Mouse (Mus musculus) ES-E14 (cell line): ENCODE measurements around the gene Ahcyl1. TPM values are rescaled to one million over a fixed set of nuclear protein-coding genes. Genes with fewer than 3 reads are reported as not detected.
A peak's percentile ranks its signal among the peaks of the same experiment; 100 is the strongest.

Experiments used
- DNase-seq: peaks from one replicate; pipeline ENCODE4 v3.0.0-alpha.2; 2013; ENCODE audit warnings: low read depth, low spot score
- H3K27ac ChIP-seq: 2 replicates; pipeline ENCODE4 v1.5.1; 2012; ENCODE audit warnings: low read depth, mild to moderate bottlenecking, low read length, moderate library complexity, mixed read lengths; ENCODE audit not compliant: poor library complexity, insufficient read depth, severe bottlenecking
- H3K36me3 ChIP-seq: 2 replicates; pipeline ENCODE4 v1.6.1; 2012; ENCODE audit warnings: mild to moderate bottlenecking, low read length, moderate library complexity, mixed read lengths; ENCODE audit not compliant: control insufficient read depth, poor library complexity, insufficient read depth, severe bottlenecking
- H3K4me1 ChIP-seq, 2 experiments: fragments of 150-350 bp in 1 of 2; sonication (generic) in 1 of 2; 2 replicates each; pipeline ENCODE4 v1.6.1; 2012; ENCODE audit warnings: low read length in 2 of 2, mild to moderate bottlenecking in 1 of 2, mixed read lengths in 1 of 2; ENCODE audit not compliant: control insufficient read depth in 2 of 2, insufficient read depth in 2 of 2, poor library complexity in 1 of 2
- H3K4me3 ChIP-seq, 2 experiments: fragments of 150-350 bp in 1 of 2; sonication (generic) in 1 of 2; 2 replicates each; pipeline ENCODE4 v1.5.1; 2012; ENCODE audit warnings: low read length in 2 of 2, low read depth in 1 of 2, mild to moderate bottlenecking in 1 of 2, mixed read lengths in 1 of 2; ENCODE audit not compliant: insufficient read depth in 1 of 2, poor library complexity in 1 of 2, severe bottlenecking in 1 of 2
- H3K9ac ChIP-seq: 2 replicates; pipeline ENCODE4 v1.6.1; 2012; ENCODE audit warnings: low read depth, mild to moderate bottlenecking, low read length, mixed read lengths; ENCODE audit not compliant: poor library complexity, insufficient read depth, severe bottlenecking
- H3K9me3 ChIP-seq: fragments of 150-350 bp; sonication (generic); 2 replicates; pipeline ENCODE4 v1.6.1; 2012; ENCODE audit warnings: low read depth, mild to moderate bottlenecking, low read length; ENCODE audit not compliant: control insufficient read depth, insufficient read depth
- CHD2 ChIP-seq: IDR thresholded peaks from 2 replicates; pipeline ENCODE4 v1.6.1; 2014; ENCODE audit warnings: mild to moderate bottlenecking, low read depth, low read length, inconsistent platforms
- HCFC1 ChIP-seq: IDR thresholded peaks from 2 replicates; pipeline ENCODE4 v1.6.1; 2012; ENCODE audit warnings: low read length, inconsistent platforms, borderline replicate concordance; ENCODE audit not compliant: insufficient read depth
- MAFK ChIP-seq: IDR thresholded peaks from 2 replicates; pipeline ENCODE4 v1.6.1; 2014; ENCODE audit warnings: mild to moderate bottlenecking, low read depth, low read length, inconsistent platforms; ENCODE audit not compliant: insufficient read depth
- ZC3H11A ChIP-seq: IDR thresholded peaks from 2 replicates; pipeline ENCODE4 v1.6.1; 2012; ENCODE audit warnings: low read depth, mild to moderate bottlenecking, inconsistent platforms, low read length, borderline replicate concordance
- ZNF384 ChIP-seq: IDR thresholded peaks from 2 replicates; pipeline ENCODE4 v1.6.1; 2012; ENCODE audit warnings: low read depth, low read length, inconsistent platforms
- in situ Hi-C, 2 experiments: fragments of 600-800 bp; cut with MboI; formaldehyde crosslinking; loops; one replicate each; pipeline ENCODE4 v1.15.1; 2025; ENCODE audit warnings: low sequenced_read_pairs in 2 of 2, inconsistent platforms in 1 of 2; ENCODE audit not compliant: unreplicated experiment in 2 of 2
- total RNA-seq: library from RNA; depleted of rRNA; stranded (reverse); fragments of 300-350 nt; gene quantifications from 2 replicates; pipeline ENCODE4 v1.2.3, GENCODE M21; 2012

Gene Ahcyl1
- total RNA-seq, 1 experiment = 38.2 TPM

- no peaks in the 10 kb centered on the region for H3K36me3 ChIP-seq
- in situ Hi-C loops = no loop called here
- DNase-seq = no peak
- no peak overlapping the region for H3K9ac ChIP-seq
- TF ChIP-seq HCFC1 (no peak), ZNF384 (no peak), MAFK (no peak), ZC3H11A (no peak), CHD2 (no peak)
- H3K9me3 ChIP-seq = no peaks in the 10 kb centered on the region
- peaks cover 2 to 16% of the 10 kb centered on the region in 2 experiments; a peak in 2 of 4 replicates for H3K4me1 ChIP-seq
- H3K27ac ChIP-seq = no peak overlapping the region
- no peak overlapping the region for H3K4me3 ChIP-seq
Measured at GRCm38 (mm10) chr3:107742071-107742710, 45.8 kb upstream of the Ahcyl1 start.

- no peak overlapping the region for H3K4me3 ChIP-seq
- no peak overlapping the region for H3K27ac ChIP-seq
- no peak for TF ChIP-seq CHD2
- no peak for TF ChIP-seq ZC3H11A
- TF ChIP-seq MAFK = no peak
- no peak for TF ChIP-seq HCFC1
- TF ChIP-seq ZNF384 = no peak
- DNase-seq = no peak
- H3K9ac ChIP-seq = no peak overlapping the region
- H3K36me3 ChIP-seq = no peaks in the 10 kb centered on the region
- peaks cover 2 to 16% of the 10 kb centered on the region in 2 experiments; a peak in 2 of 4 replicates for H3K4me1 ChIP-seq
- no peaks in the 10 kb centered on the region for H3K9me3 ChIP-seq
- in situ Hi-C loops = no loop called here
Measured at GRCm38 (mm10) chr3:107741387-107741786, 45.0 kb upstream of the Ahcyl1 start.

GRCm38 (mm10) chr3:107740578-107741207 lies 44.3 kb upstream of the Ahcyl1 start:
- TF ChIP-seq ZNF384 (peak; percentile 77), HCFC1 (no peak), MAFK (no peak), ZC3H11A (no peak)
- peak; percentile 85 for DNase-seq
- H3K27ac ChIP-seq = no peak overlapping the region

GRCm38 (mm10) chr3:107739966-107740365 lies 43.6 kb upstream of the Ahcyl1 start:
- H3K27ac ChIP-seq = no peak overlapping the region
- H3K4me1 ChIP-seq = peaks cover 2 to 16% of the 10 kb centered on the region in 2 experiments; a peak in 2 of 4 replicates
- DNase-seq = no peak
- in situ Hi-C loops = no loop called here
- TF ChIP-seq CHD2 (no peak), MAFK (no peak), ZNF384 (no peak), HCFC1 (no peak), ZC3H11A (no peak)
- no peak overlapping the region for H3K9ac ChIP-seq
- H3K4me3 ChIP-seq = no peak overlapping the region
- no peaks in the 10 kb centered on the region for H3K9me3 ChIP-seq
- H3K36me3 ChIP-seq = no peaks in the 10 kb centered on the region

More at GRCm38 (mm10) chr3:107740578-107741207, 44.3 kb upstream of the Ahcyl1 start:
- in situ Hi-C loops = no loop called here
- Histone ChIP-seq H3K9me3 (no peaks in the 10 kb centered on the region), H3K4me1 (peaks cover 2 to 16% of the 10 kb centered on the region in 2 experiments; a peak in 2 of 4 replicates), H3K4me3 (no peak overlapping the region), H3K36me3 (no peaks in the 10 kb centered on the region), H3K9ac (no peak overlapping the region)
